In the genomic region with DNA sequence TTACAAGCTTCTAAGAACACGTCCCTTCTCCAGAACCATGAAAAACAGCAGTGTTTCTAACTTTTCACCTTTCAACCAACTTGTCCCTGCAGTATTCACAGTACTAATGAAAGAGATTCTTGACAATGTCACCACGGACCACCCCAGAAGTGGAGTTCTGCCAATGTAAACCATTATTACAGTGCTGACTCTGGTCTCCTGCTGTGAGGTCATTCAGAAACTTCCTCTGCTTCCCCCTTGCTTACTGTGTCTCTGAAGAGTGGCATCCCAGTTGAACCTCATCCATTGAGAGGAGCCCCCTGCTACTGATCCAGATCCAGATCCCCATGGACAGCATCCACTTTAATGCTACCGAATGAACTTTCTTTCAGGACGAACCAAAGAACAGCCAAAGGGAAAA, we compare ENCODE assay signal across 13 mouse cellular contexts.
A peak's percentile ranks its signal among the peaks of the same experiment; 100 is the strongest.
DNase-seq lines count a peak whose midpoint lies in the region; ATAC-seq and TF ChIP-seq lines count a peak whose summit lies in the region.
"Had no signal": no experiment of that assay in that cellular context is flagged by ENCODE, and none has a peak within 500 bp of the region (broad histone marks: within the 10 kb centered on the region; RNA-seq: fewer than 3 reads in every experiment).

No protein-coding gene starts in this region.

- H3K9me3 ChIP-seq in liver, embryonic 11.5 days (ENCODE audit: control insufficient read depth, low read length) = no peaks in the 10 kb centered on the region
- H3K9me3 ChIP-seq: embryonic facial prominence, embryonic 15.5 days; intestine, embryonic 15.5 days; liver, embryonic 12.5 days; neural tube, embryonic 13.5 days had no signal

- H3K4me1 ChIP-seq in lung, adult 2 months (ENCODE audit: control insufficient read depth, insufficient read depth, low read length) = no peaks in the 10 kb centered on the region
- H3K4me1 ChIP-seq in liver, embryonic 11.5 days (replicated peaks; ENCODE audit: control insufficient read depth, insufficient read depth, low read length) = no peaks in the 10 kb centered on the region
- H3K4me1 ChIP-seq: embryonic facial prominence, embryonic 15.5 days; intestine, embryonic 15.5 days; liver, embryonic 12.5 days; neural tube, embryonic 13.5 days had no signal

- H3K4me3 ChIP-seq in lung, adult 2 months (replicated peaks; ENCODE audit: extremely low read depth, low read depth, low read length) = no peak overlapping the region
- no peak overlapping the region for H3K4me3 ChIP-seq in liver, embryonic 11.5 days (ENCODE audit: low read depth, low read length)
- H3K4me3 ChIP-seq: embryonic facial prominence, embryonic 15.5 days; intestine, embryonic 15.5 days; liver, embryonic 12.5 days; neural tube, embryonic 13.5 days had no signal

- no peak overlapping the region for H3K4me2 ChIP-seq in liver, embryonic 11.5 days
- H3K4me2 ChIP-seq: embryonic facial prominence, embryonic 15.5 days; intestine, embryonic 15.5 days; liver, embryonic 12.5 days; neural tube, embryonic 13.5 days had no signal

- no peak for TF ChIP-seq POLR2A in lung, adult 2 months (IDR thresholded peaks at IDR 0.05; ENCODE audit: borderline replicate concordance, extremely low read depth, low read depth, low read length)

- H3K27me3 ChIP-seq in liver, embryonic 11.5 days (replicated peaks; ENCODE audit: control insufficient read depth, insufficient read depth, low read length) = no peaks in the 10 kb centered on the region
- H3K27me3 ChIP-seq: embryonic facial prominence, embryonic 15.5 days; intestine, embryonic 15.5 days; liver, embryonic 12.5 days; neural tube, embryonic 13.5 days had no signal

- H3K27ac ChIP-seq in liver, embryonic 11.5 days (ENCODE audit: low read depth, low read length) = no peak overlapping the region
- H3K27ac ChIP-seq: embryonic facial prominence, embryonic 15.5 days; intestine, embryonic 15.5 days; liver, embryonic 12.5 days; neural tube, embryonic 13.5 days had no signal

- no peak for TF ChIP-seq CTCF in lung, adult 2 months (IDR thresholded peaks at IDR 0.05; ENCODE audit: insufficient read depth, low read length)

- WGBS in lung, adult 2 months = 34% methylated on average over 4 of the region's 4 CpGs
- 53% methylated on average over 4 of the region's 4 CpGs for WGBS in liver, embryonic 11.5 days

- peak; percentile 4 to 5 for DNase-seq in heart, adult 18-20 months
- DNase-seq in heart, postnatal 4 days = no peak
- peak; percentile 63 for DNase-seq in lung, postnatal 10 days
- no peak for DNase-seq in lung, adult 2 months
- DNase-seq in cerebellum, postnatal 10 days = peak; percentile 33 to 45
- DNase-seq in lung, postnatal 4 days = peak; percentile 21 to 27
- DNase-seq in urinary bladder, postnatal 36 days (ENCODE audit: low spot score in 2 of 2) = no peak
- DNase-seq in liver, embryonic 11.5 days (ENCODE audit: low spot score) = no peak

- no peak for ATAC-seq in liver, embryonic 11.5 days (replicated peaks; ENCODE audit: low FRiP score)
- ATAC-seq: CD4-positive, CD25-positive, alpha-beta regulatory T cell, adult 4 months; intestine, embryonic 15.5 days; liver, embryonic 12.5 days had no signal

- H3K9ac ChIP-seq in liver, embryonic 11.5 days (ENCODE audit: low read depth, low read length) = no peak overlapping the region
- H3K9ac ChIP-seq: embryonic facial prominence, embryonic 15.5 days; intestine, embryonic 15.5 days; liver, embryonic 12.5 days; neural tube, embryonic 13.5 days had no signal

- H3K36me3 ChIP-seq in liver, embryonic 11.5 days (ENCODE audit: control insufficient read depth, insufficient read depth, low read length) = no peaks in the 10 kb centered on the region
- H3K36me3 ChIP-seq: embryonic facial prominence, embryonic 15.5 days; intestine, embryonic 15.5 days; liver, embryonic 12.5 days; neural tube, embryonic 13.5 days had no signal

Comparison
In these comparisons a context has a peak if more than half of its experiments do, and no peak if none do; other contexts are left out.
1. DNase-seq: peak in heart, adult 18-20 months (2 of 2), lung, postnatal 10 days (single experiment), cerebellum, postnatal 10 days (2 of 2) and lung, postnatal 4 days (2 of 2); none in heart, postnatal 4 days (single experiment), lung, adult 2 months (single experiment), urinary bladder, postnatal 36 days (0 of 2) and liver, embryonic 11.5 days (single experiment).